Mouse (Mus musculus) fat pad, adult 2 months (tissue): ENCODE measurements around the gene Mybpc3.

ENCODE experiments used
- DNase-seq: peaks from one replicate; pipeline ENCODE4 v3.0.0-alpha.2; 2011; ENCODE audit warnings: low read depth, low spot score; ENCODE audit errors: extremely low read depth

The Mybpc3 gene

DNA sequence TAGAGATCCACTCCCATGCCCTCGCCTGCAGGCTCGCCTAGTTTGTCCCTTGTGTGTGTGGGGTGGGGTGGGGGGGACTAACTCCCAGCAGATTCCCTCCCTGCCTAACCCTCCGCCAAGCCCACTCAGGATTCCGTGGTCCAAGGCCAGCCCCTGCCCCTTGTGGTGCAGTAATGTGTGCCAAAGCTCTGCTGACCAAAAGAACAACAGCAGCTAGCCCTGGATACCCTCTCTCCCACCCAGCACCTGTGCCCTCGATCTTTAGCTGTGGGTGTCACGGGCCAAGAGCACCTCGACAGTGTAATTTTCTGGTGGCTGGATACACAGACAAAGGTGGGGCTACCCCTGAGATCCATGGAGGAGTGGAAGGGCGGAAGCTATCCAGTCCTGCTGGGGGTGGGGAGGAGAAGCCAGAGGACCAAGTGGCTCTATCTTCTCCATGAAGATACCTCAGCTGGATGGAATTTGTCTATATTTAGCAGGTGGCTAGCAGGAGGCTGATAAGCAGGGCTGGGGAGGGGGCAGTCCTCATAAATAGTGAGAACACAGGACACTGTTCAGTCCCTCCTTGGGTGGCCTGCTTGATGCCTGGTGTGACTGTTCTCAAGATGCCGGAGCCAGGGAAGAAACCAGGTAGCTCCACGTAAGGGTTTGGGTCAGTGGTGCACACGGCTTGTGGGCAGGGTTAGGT, at the start of gene Mybpc3:
TSS of gene Mybpc3 (plus strand) at position 560 of the 691 bp plus-strand sequence.
- no peak for DNase-seq

DNA sequence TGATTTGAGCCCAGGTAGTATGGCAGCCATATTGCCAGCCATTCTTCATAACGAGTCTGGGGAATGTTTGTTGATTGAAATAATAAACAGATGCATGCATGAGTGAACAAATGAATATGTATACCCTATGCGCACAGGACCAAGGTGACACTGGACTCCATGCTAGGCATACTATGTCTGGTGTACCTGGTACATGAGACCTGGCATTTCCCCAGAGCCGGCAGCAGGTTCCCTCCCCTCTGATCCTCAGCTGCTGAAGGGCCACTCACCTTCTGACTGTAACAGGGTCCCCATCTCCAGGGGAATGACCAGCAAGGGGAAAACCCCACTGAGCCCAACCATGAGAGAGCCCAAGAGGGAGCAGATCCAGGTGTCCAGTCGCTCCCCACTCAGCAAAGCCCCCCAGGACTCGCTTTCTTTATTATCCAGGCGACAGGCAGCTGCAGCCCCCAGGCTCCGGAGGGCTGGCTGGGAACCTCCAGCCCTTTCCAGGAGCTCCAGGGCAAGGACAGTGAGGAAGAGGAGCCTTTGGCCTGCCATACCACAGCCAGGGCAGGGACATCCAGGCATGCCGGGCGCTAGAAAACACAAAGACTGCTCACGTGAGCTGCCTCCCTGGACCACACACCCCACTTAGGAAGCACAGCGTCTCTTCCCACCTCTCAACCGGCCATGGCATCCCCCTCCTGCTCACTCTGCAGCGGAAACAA, 49.6 kb upstream of the Mybpc3 start:
- DNase-seq: no peak

DNA sequence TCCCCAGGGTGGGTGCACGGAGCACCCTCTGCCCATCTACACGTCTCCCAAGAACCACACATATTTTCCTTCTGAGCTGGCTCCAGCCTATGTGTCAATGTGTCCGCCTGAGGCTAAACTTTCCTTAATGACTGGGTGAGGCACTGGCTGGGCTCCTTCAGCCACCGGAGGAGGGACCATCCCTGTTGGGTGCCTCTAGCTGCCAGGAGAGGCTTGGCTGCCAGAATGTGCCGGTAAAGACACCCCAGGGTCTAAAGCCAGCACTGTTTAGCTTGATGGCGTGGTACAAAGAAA, 49.1 kb upstream of the Mybpc3 start:
- no peak for DNase-seq

DNA sequence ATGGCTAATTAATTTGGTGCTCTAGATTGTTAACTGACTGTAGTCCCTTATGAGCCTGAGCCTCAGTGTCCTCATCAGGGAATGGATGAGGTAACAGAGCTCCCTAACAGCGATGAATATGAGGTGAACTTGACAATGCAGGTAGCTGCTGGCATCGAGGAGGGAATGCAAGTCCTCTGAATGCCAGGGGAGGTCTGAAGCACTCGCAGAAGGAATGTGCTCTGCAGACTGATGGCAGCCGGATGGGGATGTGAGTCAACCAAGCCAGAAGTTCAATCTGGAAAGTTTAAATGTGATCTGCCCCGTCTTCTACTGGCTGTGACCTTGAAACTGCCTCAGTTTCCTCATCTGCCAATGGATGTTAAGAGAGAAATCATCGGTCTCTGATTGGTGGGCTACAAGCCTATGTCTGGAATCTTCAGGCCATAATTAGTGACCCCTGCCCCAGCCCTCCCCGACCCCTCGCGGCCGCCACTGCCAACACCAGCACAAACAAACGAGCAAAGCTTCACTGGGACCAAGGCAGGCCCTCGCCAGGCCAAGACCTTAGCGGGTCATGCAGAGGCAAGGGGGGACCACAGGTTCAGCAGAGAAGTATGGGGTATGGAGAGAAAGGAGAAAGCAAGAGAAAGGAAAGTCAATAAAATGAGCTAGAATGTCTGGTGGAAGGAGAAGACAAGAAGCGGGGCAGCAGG, 48.5 kb upstream of the Mybpc3 start:
- DNase-seq: no peak

DNA sequence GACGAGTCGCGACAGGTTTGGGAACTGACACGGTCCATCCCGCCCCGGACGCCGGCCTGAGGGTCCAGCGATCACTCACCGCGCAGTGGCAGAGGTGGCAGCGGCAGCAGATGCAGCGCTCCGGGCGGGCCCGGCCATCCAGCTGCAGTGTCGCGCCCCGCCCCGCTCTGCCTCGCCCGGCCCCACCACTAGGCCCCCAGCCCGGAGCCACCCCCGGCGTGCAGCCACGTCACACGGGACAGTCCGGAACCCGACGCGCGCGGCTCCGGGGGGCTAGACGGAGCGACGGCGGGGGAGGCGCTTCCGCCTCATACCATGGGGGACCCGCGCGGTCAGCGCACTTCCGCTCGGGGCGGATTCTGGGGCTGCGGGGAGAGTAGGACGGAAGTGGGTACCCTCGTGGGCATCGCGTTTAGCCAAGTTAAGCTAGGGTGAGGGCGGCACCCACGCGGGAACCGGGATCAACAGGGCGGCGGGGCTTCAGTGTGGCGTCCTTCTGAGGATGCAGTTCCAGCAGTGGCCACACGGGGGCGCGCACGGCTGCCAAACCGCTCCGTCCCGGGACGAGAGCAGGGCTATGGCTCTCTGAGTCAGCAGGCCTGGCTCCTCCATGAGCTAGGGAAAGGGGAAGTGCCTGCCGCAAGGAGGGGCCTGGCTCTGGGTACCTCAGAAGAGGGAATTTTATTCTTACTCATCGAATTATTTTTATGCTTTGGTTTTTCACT, 47.7 kb upstream of the Mybpc3 start, which contains the start of gene Slc39a13:
TSS of gene Slc39a13 (minus strand) at position 342 of the 725 bp plus-strand sequence.
- DNase-seq: no peak

DNA sequence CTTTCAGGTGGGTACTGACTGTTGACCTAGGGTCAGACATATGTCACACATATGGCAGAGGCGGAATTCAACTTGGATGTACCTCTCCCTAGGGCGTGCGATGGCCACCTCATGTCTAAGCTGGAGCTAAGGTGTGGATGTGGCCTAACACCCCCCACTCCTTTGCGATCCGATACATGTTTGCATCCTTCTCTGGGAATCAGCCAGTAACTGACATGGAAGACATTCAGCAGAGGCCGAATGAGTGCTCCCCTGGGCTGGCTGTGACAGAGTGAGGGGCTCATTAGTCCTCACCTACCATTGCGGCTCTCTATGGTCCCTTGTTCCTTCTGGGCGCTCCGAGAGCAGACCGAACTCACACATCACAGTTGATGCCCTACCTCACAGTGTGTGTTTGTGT, 46.9 kb upstream of the Mybpc3 start:
- no peak for DNase-seq

DNA sequence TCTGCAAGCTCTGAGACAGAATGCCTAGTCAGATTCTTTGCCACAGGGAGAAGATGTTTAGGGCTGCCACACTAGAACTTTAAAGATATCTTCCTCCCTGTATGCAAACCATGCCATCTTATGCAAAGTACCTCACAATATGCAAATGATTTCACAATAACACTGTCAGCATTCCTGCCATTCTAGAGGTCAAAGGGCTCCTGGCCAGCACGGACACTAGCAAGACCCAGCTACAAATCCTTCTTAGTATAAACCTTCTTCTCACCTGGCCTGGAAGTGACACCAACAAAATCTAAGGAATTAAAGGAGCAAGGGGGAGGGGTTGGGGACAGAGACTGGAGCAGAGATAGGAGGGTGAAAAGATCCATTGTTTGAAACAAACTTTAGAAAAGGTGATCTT, 45.9 kb upstream of the Mybpc3 start:
- no peak for DNase-seq

DNA sequence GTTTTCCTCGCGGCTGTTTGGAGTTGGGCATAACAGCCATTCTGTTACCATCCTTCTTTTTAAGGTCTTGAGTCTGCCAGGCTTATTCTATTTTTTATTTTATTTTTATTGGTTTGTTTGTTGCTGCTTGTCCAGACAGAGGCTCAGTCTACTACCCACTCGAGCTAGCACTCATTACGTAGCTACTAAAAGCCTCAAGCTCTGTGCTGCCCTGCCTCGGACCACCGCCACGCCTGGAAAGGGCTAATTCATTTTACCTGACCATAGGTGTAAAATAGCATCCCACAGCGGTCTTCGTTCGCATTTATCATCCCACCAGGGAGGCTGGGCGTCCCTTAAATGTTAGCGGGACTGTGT, 40.0 kb upstream of the Mybpc3 start:
- DNase-seq: no peak

- no peak for DNase-seq
Measured at GRCm38 (mm10) chr2:91078314-91079025, 39.5 kb upstream of the Mybpc3 start.

- DNase-seq: no peak
Measured at GRCm38 (mm10) chr2:91079026-91079384, 38.9 kb upstream of the Mybpc3 start.

GRCm38 (mm10) chr2:91080784-91081513, 37.0 kb upstream of the Mybpc3 start:
- no peak for DNase-seq

- DNase-seq: no peak
Measured at GRCm38 (mm10) chr2:91081775-91082695, 35.9 kb upstream of the Mybpc3 start, which contains the start of gene Spi1. TSS of gene Spi1 (plus strand) at chr2:91082390.

DNA sequence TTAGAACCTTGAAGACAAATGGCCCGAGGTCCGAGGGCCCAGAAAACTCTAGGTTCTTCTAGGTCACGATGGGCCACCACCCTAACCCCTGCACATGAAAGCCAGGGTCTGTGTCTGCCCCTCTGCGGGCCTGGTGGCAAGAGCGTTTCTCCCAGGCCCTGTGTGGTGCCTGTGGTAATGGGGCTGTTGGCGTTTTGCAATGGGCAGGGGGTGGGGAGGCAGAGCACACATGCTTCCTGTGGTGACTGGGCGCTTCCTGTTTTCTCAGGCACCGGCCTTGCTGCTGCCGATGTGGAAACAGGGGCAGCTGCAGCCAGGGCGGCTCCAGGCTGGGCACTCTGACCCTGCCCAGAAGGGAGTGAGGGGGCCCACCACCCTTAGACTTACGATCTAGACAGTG, 35.1 kb upstream of the Mybpc3 start:
- DNase-seq: no peak

DNA sequence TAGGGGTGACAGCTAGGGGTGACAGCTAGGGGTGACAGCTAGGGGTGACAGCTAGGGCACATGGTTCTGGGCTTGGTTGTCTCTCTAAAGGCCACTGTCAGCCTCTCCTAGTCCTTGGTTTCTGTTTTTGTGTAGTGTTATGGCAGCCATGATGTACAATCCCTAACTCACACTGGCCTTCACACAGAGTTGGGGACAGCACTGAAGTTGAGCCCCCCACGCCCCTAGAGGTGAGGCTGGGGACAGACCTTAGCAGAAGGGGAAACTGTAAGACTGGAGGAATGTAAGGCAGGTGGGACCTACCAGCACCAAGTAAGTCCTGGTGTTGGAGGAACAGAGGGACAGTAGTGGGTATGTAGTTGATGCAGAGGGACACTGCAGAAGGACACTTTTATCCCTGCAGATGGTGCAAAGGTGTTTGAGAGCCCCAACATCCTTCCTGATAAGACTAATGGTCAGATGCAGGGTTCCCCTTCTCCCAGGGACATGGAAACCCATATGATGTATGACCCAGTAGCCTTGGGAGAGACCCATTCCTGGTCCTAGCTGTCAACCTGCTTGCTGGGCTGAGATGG, 34.5 kb upstream of the Mybpc3 start:
- no peak for DNase-seq

DNA sequence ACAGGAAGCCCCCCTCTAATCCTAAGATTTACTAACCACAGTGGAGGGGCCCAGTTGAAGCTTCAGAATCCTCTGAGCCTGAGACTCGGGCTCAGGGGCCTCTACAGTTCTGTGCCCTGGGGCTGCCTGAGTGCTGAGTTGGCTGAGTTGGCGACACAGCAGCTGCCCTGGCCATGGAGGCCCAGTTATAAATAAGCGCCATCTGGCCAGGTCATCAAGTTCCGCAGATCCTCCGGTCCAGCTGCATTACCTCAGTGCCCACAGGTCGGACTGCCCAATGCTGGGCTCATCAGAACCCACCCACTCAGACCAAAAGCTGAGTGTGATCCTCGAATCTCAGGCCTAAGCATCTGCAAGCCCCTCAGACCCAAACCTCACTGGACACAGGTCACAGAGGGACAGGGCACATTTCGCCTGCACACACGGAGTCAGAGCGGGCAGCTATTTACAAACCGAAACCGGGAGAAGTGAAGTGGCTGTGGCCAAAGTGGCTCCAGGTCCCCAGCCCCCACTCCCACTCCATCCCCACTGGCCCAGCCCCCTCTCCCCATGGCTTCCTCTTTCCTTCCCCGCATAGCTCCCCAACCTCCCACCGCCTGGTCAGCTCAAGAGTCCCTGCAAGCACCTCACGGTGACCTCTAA, 33.6 kb upstream of the Mybpc3 start:
- DNase-seq: no peak

DNA sequence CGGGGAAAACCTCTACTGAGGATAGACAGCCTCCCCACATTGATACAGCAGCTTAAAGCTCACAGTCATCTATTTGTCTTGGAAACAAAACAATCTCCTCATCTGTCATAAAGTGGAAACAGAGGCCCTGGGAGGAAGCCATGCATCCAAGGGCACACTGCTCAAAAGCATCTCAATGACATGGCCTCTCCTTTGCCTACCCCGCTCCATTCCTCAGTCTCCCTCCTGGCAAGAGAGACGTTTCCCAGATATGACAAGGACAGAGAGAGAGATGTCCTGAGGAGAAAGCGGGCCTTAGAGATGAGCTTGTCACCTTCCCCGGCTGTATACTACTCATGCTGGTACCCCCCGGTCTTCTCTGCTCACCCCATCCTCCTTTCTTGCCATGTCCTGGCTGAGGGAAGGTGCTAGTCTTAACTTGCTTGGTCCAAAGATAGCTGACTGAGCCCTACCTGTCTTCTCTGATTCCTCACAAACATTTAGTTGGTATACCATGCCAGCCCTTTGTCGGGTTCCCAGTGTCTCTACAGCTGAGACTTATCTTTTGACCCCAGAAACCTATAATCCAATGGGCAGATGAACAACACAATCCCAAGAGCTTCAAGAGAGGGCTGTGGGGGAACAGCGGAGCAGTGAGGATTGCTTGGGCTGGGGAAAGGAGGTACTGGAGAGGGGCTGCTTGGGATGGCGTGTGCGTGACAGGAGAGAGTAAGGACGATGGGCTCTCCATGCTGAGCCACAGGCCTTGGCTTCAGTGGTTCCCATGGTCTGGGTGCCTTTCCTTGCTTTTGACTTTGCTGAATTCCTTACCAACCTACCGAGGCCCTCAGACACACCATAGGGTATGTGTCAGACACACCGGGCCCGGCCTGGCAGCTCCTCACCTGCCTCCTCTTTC, 32.2 kb upstream of the Mybpc3 start:
- no peak for DNase-seq
